Mouse (Mus musculus) layer of hippocampus, postnatal 25 days (tissue): ENCODE results near the gene Ppm1l. TPM values are rescaled to one million over a fixed set of nuclear protein-coding genes. Genes with fewer than 3 reads are reported as not detected.

ENCODE experiments used
- DNase-seq, 2 experiments: peaks; one replicate each; pipeline ENCODE4 v3.0.0; 2022; ENCODE audit warnings: mixed read lengths in 2 of 2, low spot score in 1 of 2; ENCODE audit errors: extremely low spot score in 1 of 2
- total RNA-seq, 2 experiments: library from RNA; stranded (reverse); gene quantifications; 2 replicates each; pipeline ENCODE4 v1.2.3; 2021

The Ppm1l gene
- total RNA-seq, 2 experiments from 2014 or later, result 45.9 to 55.1 TPM

DNA sequence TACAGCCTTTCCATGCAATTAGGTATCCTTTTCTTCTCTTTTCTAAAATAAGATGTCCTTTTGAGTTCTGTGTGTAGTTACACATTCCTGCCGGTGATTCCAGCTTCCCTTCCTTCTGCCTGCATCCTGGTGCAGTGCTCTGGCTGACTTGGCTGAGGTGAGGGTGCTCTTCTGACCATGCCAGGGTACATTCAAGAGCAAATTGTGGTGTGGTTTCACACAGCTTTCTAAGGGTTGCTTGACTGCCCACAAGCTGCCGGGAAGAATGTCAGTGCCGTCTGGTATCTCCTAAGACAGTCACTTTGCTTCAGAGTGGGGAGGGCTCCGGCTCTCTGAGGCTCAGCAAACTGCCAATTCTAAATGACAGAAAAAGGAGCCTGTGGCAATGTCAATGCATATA lies 167.9 kb downstream of the Ppm1l start:
- DNase-seq, result no peak

GRCm38 (mm10) chr3:69485347-69485746 lies 168.7 kb downstream of the Ppm1l start:
- no peak for DNase-seq

GRCm38 (mm10) chr3:69485756-69486155 lies 169.1 kb downstream of the Ppm1l start:
- DNase-seq, result no peak

DNA sequence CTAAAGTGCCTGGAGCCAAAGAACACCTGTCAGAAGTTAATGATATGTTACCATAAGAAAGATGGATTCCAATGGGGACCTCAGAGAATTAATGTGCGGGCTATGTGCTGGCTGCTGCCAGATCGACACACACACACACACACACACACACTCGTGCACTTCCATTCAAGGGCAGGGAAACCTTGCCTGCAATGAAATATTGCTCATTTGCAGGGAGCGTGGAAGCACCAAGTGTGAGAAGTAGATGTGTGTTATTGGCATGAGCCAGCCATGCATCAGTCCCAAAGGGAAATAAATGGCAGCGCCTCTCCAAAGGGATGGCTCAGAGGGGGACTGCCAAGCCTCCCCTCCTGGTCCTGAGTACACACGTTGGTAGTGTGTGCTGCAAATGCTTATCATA lies 170.8 kb downstream of the Ppm1l start:
- DNase-seq, result no peak

DNA sequence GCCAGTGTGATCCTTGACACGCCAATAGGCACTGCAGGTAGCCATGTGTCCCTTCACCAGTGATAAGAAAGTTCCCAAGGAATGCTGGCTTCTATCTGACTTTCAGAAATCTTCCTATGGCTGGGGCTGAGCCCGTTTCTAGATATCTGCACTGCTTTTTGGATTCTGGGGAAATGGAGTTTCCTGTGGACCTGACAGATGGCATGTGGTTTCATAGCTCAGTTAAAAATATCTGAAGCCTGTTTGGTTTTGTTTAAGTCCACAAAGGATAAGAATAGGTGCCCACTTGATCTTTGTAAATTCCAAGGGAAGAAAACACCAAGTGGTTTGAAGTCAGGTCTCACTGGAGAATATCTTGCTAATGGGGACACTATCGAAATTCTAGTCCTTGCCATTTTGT lies 173.0 kb downstream of the Ppm1l start:
- no peak for DNase-seq

DNA sequence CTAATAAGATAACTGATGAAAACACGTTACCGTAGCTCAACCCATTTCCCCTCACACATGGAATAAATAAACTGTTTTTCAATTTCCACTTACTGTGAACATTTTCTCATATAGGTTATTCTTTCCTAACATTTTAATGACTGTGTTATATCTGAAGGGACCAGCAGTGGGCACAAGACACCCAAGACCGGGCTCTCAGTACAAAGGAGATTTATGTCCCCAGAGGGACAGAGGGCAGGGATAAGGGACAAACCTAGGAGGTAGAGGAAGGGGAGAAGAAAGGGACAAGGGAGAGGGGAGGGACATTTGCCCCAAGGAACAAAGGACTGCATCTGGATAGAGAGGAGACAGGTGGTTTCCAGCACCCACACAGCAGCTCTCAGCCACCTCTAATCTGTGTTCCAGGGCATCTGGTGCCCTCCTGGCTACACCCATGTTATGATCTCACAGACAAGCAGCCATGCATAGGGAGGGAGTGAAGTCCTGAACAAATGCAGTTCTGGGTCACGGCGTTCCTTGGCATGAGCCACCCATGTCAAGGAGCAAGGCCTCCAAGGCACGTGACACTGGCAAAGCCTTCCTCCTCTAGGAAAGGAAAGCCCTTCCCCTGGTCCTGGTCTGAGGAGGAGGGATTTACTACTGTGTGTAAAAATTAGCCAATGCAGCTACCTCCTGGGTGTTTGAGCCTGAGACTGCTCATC lies 174.5 kb downstream of the Ppm1l start:
- no peak for DNase-seq

- no peak for DNase-seq
Measured at GRCm38 (mm10) chr3:69494233-69495010, 177.8 kb downstream of the Ppm1l start.

- DNase-seq, result no peak
Measured at GRCm38 (mm10) chr3:69497178-69497577, 180.5 kb downstream of the Ppm1l start.

GRCm38 (mm10) chr3:69502009-69502408 lies 185.3 kb downstream of the Ppm1l start:
- DNase-seq, result no peak

- no peak for DNase-seq
Measured at GRCm38 (mm10) chr3:69502527-69502926, 185.9 kb downstream of the Ppm1l start.

GRCm38 (mm10) chr3:69505090-69505489 lies 188.4 kb downstream of the Ppm1l start:
- DNase-seq, result no peak

DNA sequence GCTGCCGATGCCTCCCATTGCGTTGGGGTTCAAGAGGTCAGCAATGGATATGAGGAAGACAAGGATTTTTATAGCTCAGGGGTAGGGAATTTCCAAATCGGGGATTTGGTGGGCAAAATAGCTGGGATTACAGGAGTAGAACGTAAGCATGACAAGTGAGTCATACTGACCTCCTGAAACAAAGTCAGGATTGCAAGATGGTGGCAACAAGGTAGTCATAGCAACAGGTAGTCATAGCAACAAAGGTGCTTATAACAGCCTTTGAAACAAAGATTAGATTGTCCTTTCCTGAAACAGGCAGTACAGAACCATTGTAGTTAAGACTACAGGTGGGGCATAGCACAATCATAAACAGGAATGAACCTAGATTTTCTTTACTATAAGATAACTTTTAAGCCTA lies 189.7 kb downstream of the Ppm1l start:
- DNase-seq, result no peak

- no peak for DNase-seq
Measured at GRCm38 (mm10) chr3:69509411-69509952, 192.8 kb downstream of the Ppm1l start.

DNA sequence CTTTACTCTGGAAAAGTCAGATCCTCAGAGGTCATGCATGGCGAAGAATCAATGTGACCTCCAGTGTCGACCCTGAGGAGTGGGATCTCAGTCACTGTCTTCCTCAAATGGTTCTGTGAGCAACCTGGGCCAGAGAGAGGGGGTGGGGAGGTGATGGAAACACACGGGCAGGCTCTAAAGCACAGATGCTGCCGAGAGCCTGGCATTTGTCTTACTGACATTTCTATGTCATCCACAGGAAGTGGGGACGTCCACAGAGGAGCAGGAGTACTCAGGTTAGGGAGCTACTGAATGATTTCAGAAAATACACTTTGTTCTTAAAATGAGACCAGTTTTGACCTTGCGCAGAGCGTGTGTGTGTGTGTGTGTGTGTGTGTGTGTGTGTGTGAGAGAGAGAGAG lies 195.2 kb downstream of the Ppm1l start:
- DNase-seq, result no peak

GRCm38 (mm10) chr3:69512402-69512801 lies 195.7 kb downstream of the Ppm1l start:
- no peak for DNase-seq

DNA sequence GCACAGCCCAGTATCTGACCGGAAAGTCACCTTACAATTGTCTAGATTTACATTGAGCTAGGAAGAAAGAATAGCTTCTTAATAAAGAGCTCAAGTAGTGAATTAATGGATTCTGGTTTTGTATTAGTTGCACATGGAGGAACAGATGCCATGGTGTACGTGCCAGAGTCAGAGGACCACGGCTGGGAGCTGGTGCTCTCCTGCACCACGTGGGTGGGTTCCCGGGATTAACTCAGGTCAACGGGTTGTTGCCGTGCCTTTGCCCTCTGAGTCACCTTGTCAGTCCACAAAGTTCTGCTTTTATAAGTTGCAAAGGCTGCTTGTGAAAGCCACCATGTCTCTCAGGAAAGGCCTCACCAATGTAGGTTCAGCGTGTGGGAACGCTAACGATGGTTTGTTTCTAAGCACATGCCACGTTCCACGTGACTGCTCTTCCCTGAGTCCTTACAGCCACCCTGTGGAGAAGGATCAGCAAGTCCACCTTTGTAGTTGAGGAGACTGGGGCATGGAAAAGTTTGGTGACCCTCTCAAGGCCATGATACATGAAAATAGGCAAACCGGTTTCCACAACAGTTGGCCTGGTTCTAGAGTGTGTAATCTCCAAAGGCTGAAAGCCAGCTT lies 199.2 kb downstream of the Ppm1l start:
- DNase-seq, result no peak

GRCm38 (mm10) chr3:69519188-69519587 lies 202.5 kb downstream of the Ppm1l start:
- DNase-seq, result no peak

DNA sequence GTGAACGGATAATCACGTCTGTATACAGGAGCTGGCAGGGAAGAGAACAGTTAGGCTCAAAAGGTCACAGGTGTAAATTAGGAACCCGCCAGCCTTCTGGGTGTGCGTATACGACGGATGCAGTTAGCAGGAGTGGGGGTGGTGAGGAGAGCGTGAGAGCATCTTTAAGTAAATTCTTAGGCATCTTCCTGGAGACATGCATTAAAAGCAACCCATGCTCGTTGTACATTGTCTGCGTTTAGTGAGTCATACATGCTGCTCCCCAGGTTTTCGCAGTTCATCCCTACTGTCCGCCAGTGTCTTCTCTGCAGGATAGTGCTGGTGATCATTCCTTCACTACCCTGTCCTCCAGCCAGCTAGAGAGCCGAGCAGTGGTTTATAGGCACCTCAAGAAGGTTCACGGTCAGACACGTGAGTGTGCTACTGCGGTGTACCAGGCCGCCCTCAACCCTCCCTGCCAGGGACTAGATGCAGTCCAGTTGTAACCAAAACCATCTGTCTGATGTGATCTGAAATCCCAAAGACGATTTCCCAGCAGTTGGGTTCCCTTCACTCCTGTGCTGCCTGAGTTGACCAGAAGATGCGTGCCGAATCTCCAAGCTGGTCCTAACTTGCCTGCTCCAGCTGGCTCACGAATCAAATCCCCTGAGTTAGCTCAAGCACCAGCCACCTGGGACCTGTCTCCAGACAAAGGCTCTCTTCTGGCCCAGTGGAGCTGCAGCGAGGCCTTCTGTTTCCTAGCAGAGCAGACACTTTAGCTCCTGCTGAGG lies 203.3 kb downstream of the Ppm1l start:
- no peak for DNase-seq

GRCm38 (mm10) chr3:69522270-69522669 lies 205.6 kb downstream of the Ppm1l start:
- DNase-seq, result no peak

- DNase-seq, result no peak
Measured at GRCm38 (mm10) chr3:69524356-69525071, 207.9 kb downstream of the Ppm1l start.
